Mouse (Mus musculus) thymus, postnatal 25 days (tissue): ENCODE data around the gene Rrp15.

ENCODE experiments used
- DNase-seq: peaks from one replicate; pipeline ENCODE4 v3.0.0; 2022

The Rrp15 gene

GRCm38 (mm10) chr1:186712802-186713471 lies 36.2 kb downstream of the Rrp15 start:
- no peak for DNase-seq

GRCm38 (mm10) chr1:186705915-186706248 lies 43.3 kb downstream of the Rrp15 start, which contains the start of gene Tgfb2:
Gene Tgfb2, minus strand, starts transcription at chr1:186705989.
- DNase-seq = no peak

- peak; percentile 4 for DNase-seq
Observed at GRCm38 (mm10) chr1:186705203-186705914, 43.8 kb downstream of the Rrp15 start.

GRCm38 (mm10) chr1:186703980-186704701 lies 45.0 kb downstream of the Rrp15 start:
- peak; percentile 3 for DNase-seq

GRCm38 (mm10) chr1:186703256-186703979 lies 45.7 kb downstream of the Rrp15 start:
- no peak for DNase-seq

GRCm38 (mm10) chr1:186702391-186703255 lies 46.5 kb downstream of the Rrp15 start:
- DNase-seq = no peak

GRCm38 (mm10) chr1:186701206-186701905 lies 47.8 kb downstream of the Rrp15 start:
- DNase-seq = no peak

GRCm38 (mm10) chr1:186700496-186700895 lies 48.7 kb downstream of the Rrp15 start:
- no peak for DNase-seq

GRCm38 (mm10) chr1:186698583-186699338 lies 50.4 kb downstream of the Rrp15 start:
- no peak for DNase-seq

- no peak for DNase-seq
Observed at GRCm38 (mm10) chr1:186696231-186696630, 52.9 kb downstream of the Rrp15 start.

- no peak for DNase-seq
Observed at GRCm38 (mm10) chr1:186695361-186695760, 53.8 kb downstream of the Rrp15 start.

GRCm38 (mm10) chr1:186692370-186692769 lies 56.8 kb downstream of the Rrp15 start:
- no peak for DNase-seq

GRCm38 (mm10) chr1:186691708-186692107 lies 57.5 kb downstream of the Rrp15 start:
- DNase-seq = no peak

GRCm38 (mm10) chr1:186684041-186684440 lies 65.1 kb downstream of the Rrp15 start:
- DNase-seq = no peak

- no peak for DNase-seq
Observed at GRCm38 (mm10) chr1:186682606-186683005, 66.6 kb downstream of the Rrp15 start.

GRCm38 (mm10) chr1:186677614-186678013 lies 71.5 kb downstream of the Rrp15 start:
- no peak for DNase-seq

GRCm38 (mm10) chr1:186676199-186676598 lies 73.0 kb downstream of the Rrp15 start:
- no peak for DNase-seq

GRCm38 (mm10) chr1:186675263-186675662 lies 73.9 kb downstream of the Rrp15 start:
- DNase-seq = no peak

- no peak for DNase-seq
Observed at GRCm38 (mm10) chr1:186674621-186675020, 74.5 kb downstream of the Rrp15 start.

- DNase-seq = no peak
Observed at GRCm38 (mm10) chr1:186673166-186673565, 76.0 kb downstream of the Rrp15 start.
